Mouse (Mus musculus) heart, postnatal 0 days (tissue): ENCODE results near the gene Prkn.

Source experiments
- CTCF ChIP-seq: IDR thresholded peaks from 2 replicates; pipeline ENCODE4 v1.5.1; 2016; ENCODE audit warnings: antibody characterized with exemption, control low read depth, low read depth
- EP300 ChIP-seq: IDR thresholded peaks from 2 replicates; pipeline ENCODE4 v1.6.1; 2016; ENCODE audit warnings: antibody characterized with exemption, low read depth

- TF ChIP-seq CTCF: no peak
- no peak for TF ChIP-seq EP300
Observed at GRCm38 (mm10) chr17:11913620-11914019, 1073.4 kb downstream of the Prkn start.
